Mouse (Mus musculus) CH12.LX (cell line): ENCODE measurements at regions not wholly inside any gene's neighbourhood (a gene's known extent, or its start where the extent isn't known, plus 50 kb on each side); places are given as distances from the start of the nearest gene placed in this dataset.

ENCODE experiments used
- DNase-seq: peaks from one replicate; pipeline ENCODE4 v3.0.0-alpha.2; 2013; ENCODE audit errors: extremely low read depth
- H3K27ac ChIP-seq: 2 replicates; pipeline ENCODE4 v1.5.1; 2012; ENCODE audit warnings: low read depth, mild to moderate bottlenecking, control low read depth, moderate library complexity; ENCODE audit not compliant: insufficient read depth
- H3K27me3 ChIP-seq: replicated peaks from 2 replicates; pipeline ENCODE3; 2012; ENCODE audit warnings: inconsistent platforms
- H3K36me3 ChIP-seq, 2 experiments: replicated peaks in 1 of 2; 2 replicates each; pipeline versions ENCODE3 to v1.6.1; 2012; ENCODE audit warnings: inconsistent platforms in 1 of 2, low read length in 1 of 2, mild to moderate bottlenecking in 1 of 2, mixed read lengths in 1 of 2, moderate library complexity in 1 of 2; ENCODE audit not compliant: control insufficient read depth in 1 of 2, insufficient read depth in 1 of 2
- H3K4me1 ChIP-seq, 2 experiments: 2 replicates each; pipeline ENCODE4 v1.6.1; 2012; ENCODE audit warnings: inconsistent platforms in 1 of 2, moderate library complexity in 1 of 2; ENCODE audit not compliant: insufficient read depth in 2 of 2, control insufficient read depth in 1 of 2
- H3K4me2 ChIP-seq: 2 replicates; pipeline ENCODE4 v1.6.1; 2012; ENCODE audit warnings: low read depth, mild to moderate bottlenecking, control low read depth; ENCODE audit not compliant: poor library complexity, insufficient read depth, severe bottlenecking
- H3K4me3 ChIP-seq, 3 experiments: fragments of 150-350 bp in 1 of 3; sonication (generic) in 1 of 3; replicated peaks in 1 of 3; 2 replicates each; pipeline versions ENCODE3 to v1.5.1; 2011 to 2012; ENCODE audit warnings: low read depth in 2 of 3, low read length in 2 of 3, mild to moderate bottlenecking in 2 of 3, moderate library complexity in 2 of 3, control low read depth in 1 of 3, improper control_type of control experiment in 1 of 3, inconsistent platforms in 1 of 3, mixed read lengths in 1 of 3; ENCODE audit not compliant: poor library complexity in 1 of 3
- H3K79me2 ChIP-seq: replicated peaks from 2 replicates; pipeline ENCODE4 v1.6.1; 2012; ENCODE audit warnings: mild to moderate bottlenecking, moderate library complexity; ENCODE audit not compliant: control insufficient read depth, poor library complexity, insufficient read depth, severe bottlenecking; ENCODE audit errors: extremely low read depth
- H3K9ac ChIP-seq: 2 replicates; pipeline ENCODE4 v1.6.1; 2012; ENCODE audit warnings: low read depth, mild to moderate bottlenecking, control low read depth, moderate library complexity; ENCODE audit not compliant: insufficient read depth
- H3K9me3 ChIP-seq: replicated peaks from 2 replicates; pipeline ENCODE3; 2012; ENCODE audit warnings: low read length, inconsistent platforms, mixed read lengths
- BHLHE40 ChIP-seq: IDR thresholded peaks from 2 replicates; pipeline ENCODE4 v1.6.1; 2011; ENCODE audit warnings: mild to moderate bottlenecking, low read depth, low read length, improper control_type of control experiment
- CHD2 ChIP-seq: IDR thresholded peaks from 2 replicates; pipeline ENCODE4 v1.6.1; 2011; ENCODE audit warnings: low read length, improper control_type of control experiment
- E2F4 ChIP-seq: IDR thresholded peaks from 2 replicates; pipeline ENCODE4 v1.6.1; 2011; ENCODE audit warnings: low read depth, low read length, improper control_type of control experiment; ENCODE audit not compliant: insufficient replicate concordance
- EP300 ChIP-seq: IDR thresholded peaks from 2 replicates; pipeline ENCODE4 v1.6.1; 2011; ENCODE audit warnings: low read length, improper control_type of control experiment
- ETS1 ChIP-seq: conservative IDR thresholded peaks from 2 replicates; pipeline ENCODE4 v1.6.1; 2012; ENCODE audit warnings: low read depth, mild to moderate bottlenecking, inconsistent platforms, low read length, improper control_type of control experiment, moderate library complexity
- GABPA ChIP-seq: IDR thresholded peaks from 2 replicates; pipeline ENCODE4 v1.6.1; 2012; ENCODE audit warnings: low read depth, low read length, improper control_type of control experiment, inconsistent platforms; ENCODE audit not compliant: insufficient replicate concordance
- JUN ChIP-seq: IDR thresholded peaks from 2 replicates; pipeline ENCODE4 v1.6.1; 2011; ENCODE audit warnings: low read depth, mild to moderate bottlenecking, low read length, improper control_type of control experiment, moderate library complexity; ENCODE audit not compliant: insufficient read depth
- MAX ChIP-seq: IDR thresholded peaks from 2 replicates; pipeline ENCODE4 v1.6.1; 2011; ENCODE audit warnings: low read length, improper control_type of control experiment
- MAZ ChIP-seq: IDR thresholded peaks from 2 replicates; pipeline ENCODE4 v1.6.1; 2012; ENCODE audit warnings: low read depth, mild to moderate bottlenecking, inconsistent platforms, low read length, improper control_type of control experiment, moderate library complexity
- MYC ChIP-seq: IDR thresholded peaks from 2 replicates; pipeline ENCODE4 v1.6.1; 2011; ENCODE audit warnings: low read depth, mild to moderate bottlenecking, improper control_type of control experiment, low read length
- PAX5 ChIP-seq: IDR thresholded peaks from 2 replicates; pipeline ENCODE4 v1.6.1; 2012; ENCODE audit warnings: low read length, inconsistent platforms, mixed read lengths
- TBP ChIP-seq: conservative IDR thresholded peaks from 2 replicates; pipeline ENCODE4 v1.6.1; 2011; ENCODE audit warnings: low read depth, low read length, improper control_type of control experiment
- UBTF ChIP-seq: IDR thresholded peaks from 2 replicates; pipeline ENCODE4 v1.6.1; 2012; ENCODE audit warnings: low read depth, mild to moderate bottlenecking, inconsistent platforms, low read length, improper control_type of control experiment, moderate library complexity
- USF1 ChIP-seq: IDR thresholded peaks from 2 replicates; pipeline ENCODE4 v1.6.1; 2014; ENCODE audit warnings: low read depth, mild to moderate bottlenecking, inconsistent platforms, low read length, improper control_type of control experiment
- ZKSCAN1 ChIP-seq: IDR thresholded peaks from 2 replicates; pipeline ENCODE4 v1.6.1; 2012; ENCODE audit warnings: low read depth, inconsistent platforms, low read length, improper control_type of control experiment, borderline replicate concordance
- ZMIZ1 ChIP-seq: IDR thresholded peaks from 2 replicates; pipeline ENCODE4 v1.6.1; 2012; ENCODE audit warnings: low read depth, mild to moderate bottlenecking, inconsistent platforms, low read length, improper control_type of control experiment
- dilution Hi-C: fragments of 300-500 bp; cut with MboI; formaldehyde crosslinking; loops from 2 replicates; pipeline ENCODE4 v1.14.3; 2020; ENCODE audit warnings: low sequenced_read_pairs; ENCODE audit not compliant: extremely low pct_unique_long_range_greater_than_20kb, extremely low pct_ligation_motif_present
- in situ Hi-C: fragments of 300-500 bp; cut with MboI; formaldehyde crosslinking; loops from 3 replicates; pipeline ENCODE4 v1.14.3; 2019; ENCODE audit warnings: low sequenced_read_pairs, low pct_ligation_motif_present, low pct_unique_long_range_greater_than_20kb, mixed read lengths

DNA sequence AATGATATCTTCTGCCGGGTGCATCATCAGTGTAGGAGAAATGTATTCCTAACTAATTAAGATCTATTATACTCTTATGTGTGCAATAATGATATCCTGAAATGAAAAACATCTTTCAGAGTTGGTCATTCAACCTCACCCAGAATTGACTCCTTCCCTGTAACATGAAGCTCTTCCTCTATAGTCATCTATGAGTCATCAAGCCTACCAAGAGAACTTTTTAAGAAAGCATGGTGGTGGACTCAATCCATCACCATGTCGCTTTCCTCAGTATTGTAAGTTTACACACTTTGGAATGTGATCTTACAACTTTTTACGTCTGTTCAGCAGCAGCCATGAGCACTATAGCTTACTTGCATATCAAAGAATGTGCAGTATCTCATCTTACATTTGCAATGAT is 1100.2 kb upstream of the Cited2 start:
- no peak for DNase-seq
- no peaks in the 10 kb centered on the region for H3K27me3 ChIP-seq
- in situ Hi-C loops: no loop called here
- no peaks in the 10 kb centered on the region for H3K79me2 ChIP-seq
- H3K4me3 ChIP-seq: no peak overlapping the region
- dilution Hi-C loops: no loop called here
- no peak overlapping the region for H3K4me2 ChIP-seq
- no peak overlapping the region for H3K9ac ChIP-seq
- peaks cover 0 to 4% of the 10 kb centered on the region in 2 experiments; a peak in 2 of 4 replicates for H3K4me1 ChIP-seq
- H3K27ac ChIP-seq: no peak overlapping the region
- H3K36me3 ChIP-seq: no peaks in the 10 kb centered on the region
- no peaks in the 10 kb centered on the region for H3K9me3 ChIP-seq
- TF ChIP-seq TBP (no peak), UBTF (no peak), MAZ (no peak), PAX5 (no peak), MYC (no peak), CHD2 (no peak), ZKSCAN1 (no peak), EP300 (no peak), BHLHE40 (no peak), GABPA (no peak), JUN (no peak), USF1 (no peak)

- Histone ChIP-seq H3K4me2 (no peak overlapping the region), H3K27ac (no peak overlapping the region), H3K36me3 (no peaks in the 10 kb centered on the region), H3K4me1 (no peaks in the 10 kb centered on the region), H3K27me3 (no peaks in the 10 kb centered on the region), H3K79me2 (no peaks in the 10 kb centered on the region), H3K9me3 (no peaks in the 10 kb centered on the region), H3K9ac (no peak overlapping the region), H3K4me3 (no peak overlapping the region)
- dilution Hi-C loops: no loop called here
- no peak for TF ChIP-seq ETS1
- no peak for TF ChIP-seq CHD2
- no peak for TF ChIP-seq MAZ
- no peak for TF ChIP-seq GABPA
- no peak for TF ChIP-seq ZMIZ1
- in situ Hi-C loops: no loop called here
- DNase-seq: no peak
These were observed 1089.8 kb upstream of the Cited2 start for GRCm38 (mm10) chr10:16633236-16633635.

DNA sequence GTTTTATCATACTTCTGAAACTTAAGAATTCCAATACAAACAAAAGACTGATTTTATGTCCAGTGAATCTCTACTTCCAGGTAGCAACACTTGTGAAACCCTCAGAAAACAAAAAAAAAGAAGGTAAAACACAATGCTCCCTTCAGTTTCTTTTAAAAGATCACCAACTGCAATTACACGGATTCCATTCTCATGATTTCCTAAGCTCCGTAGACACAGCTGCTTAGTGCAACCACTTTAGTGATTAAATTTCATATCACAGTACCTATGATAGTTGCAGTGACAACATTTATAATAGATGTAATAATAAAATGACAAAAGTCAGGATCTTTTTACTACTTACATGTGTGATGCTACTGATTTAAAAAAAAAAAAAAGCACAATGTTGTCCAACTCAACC is 1087.6 kb upstream of the Cited2 start:
- no peak for DNase-seq
- Histone ChIP-seq H3K9me3 (no peaks in the 10 kb centered on the region), H3K27me3 (no peaks in the 10 kb centered on the region), H3K4me2 (no peak overlapping the region), H3K27ac (no peak overlapping the region), H3K4me3 (no peak overlapping the region), H3K4me1 (no peaks in the 10 kb centered on the region), H3K36me3 (no peaks in the 10 kb centered on the region), H3K79me2 (no peaks in the 10 kb centered on the region), H3K9ac (no peak overlapping the region)
- TF ChIP-seq GABPA (no peak), ZMIZ1 (no peak), MAX (no peak), E2F4 (no peak), MYC (no peak), EP300 (no peak)
- in situ Hi-C loops: no loop called here
- dilution Hi-C loops: no loop called here
